Mouse (Mus musculus): ENCODE measurements around the gene Prpf19. TPM values are rescaled to one million over a fixed set of nuclear protein-coding genes. Genes with fewer than 3 reads are reported as not detected.

Prpf19 gene
- polyA plus RNA-seq, 2 experiments from 2014 or later, result 11.7 to 29.4 TPM

GRCm38 (mm10) chr19:10938771-10939170 lies 43.7 kb downstream of the Prpf19 start:
- no peak for ATAC-seq

- peak; percentile 63 for ATAC-seq
These were observed 45.2 kb downstream of the Prpf19 start for GRCm38 (mm10) chr19:10940097-10940800.

- no peak for ATAC-seq
These were observed 45.9 kb downstream of the Prpf19 start for GRCm38 (mm10) chr19:10940801-10941457.

GRCm38 (mm10) chr19:10943955-10944354 lies 48.9 kb downstream of the Prpf19 start:
- ATAC-seq, result no peak

- ATAC-seq, result no peak
These were observed 51.5 kb downstream of the Prpf19 start for GRCm38 (mm10) chr19:10946506-10946905.

GRCm38 (mm10) chr19:10947219-10947618 lies 52.2 kb downstream of the Prpf19 start:
- ATAC-seq, result no peak

GRCm38 (mm10) chr19:10948416-10948815 lies 53.4 kb downstream of the Prpf19 start:
- peak; percentile 25 for ATAC-seq

GRCm38 (mm10) chr19:10949112-10949511 lies 54.1 kb downstream of the Prpf19 start, which contains the start of gene Ccdc86:
Gene Ccdc86 (minus strand): TSS chr19:10949266.
- peak; percentile 96 for ATAC-seq

GRCm38 (mm10) chr19:10949558-10949957 lies 54.5 kb downstream of the Prpf19 start:
- no peak for ATAC-seq

- ATAC-seq, result no peak
These were observed 57.2 kb downstream of the Prpf19 start for GRCm38 (mm10) chr19:10952021-10952939.

Other genes with a start within 250 kb of the Prpf19 start
- gene Pga5, start 217.2 kb upstream of the Prpf19 start, polyA plus RNA-seq (2017; shearing (Covaris generic)), result not detected
- 10 to 100 TPM; 11.1 to 13.2 TPM for gene Vps37c, start 206.5 kb upstream of the Prpf19 start, polyA plus RNA-seq (2017; shearing (Covaris generic))
- 100 to 1,000 TPM; 406 to 482 TPM for gene Cd5, start 156.2 kb upstream of the Prpf19 start, polyA plus RNA-seq (2017; shearing (Covaris generic))
- 100 to 1,000 TPM; 365 to 512 TPM for gene Cd6, start 65.2 kb upstream of the Prpf19 start, polyA plus RNA-seq (2017; shearing (Covaris generic))
- 1 to 10 TPM; 3.8 to 6.2 TPM for gene Slc15a3, start 55.5 kb upstream of the Prpf19 start, polyA plus RNA-seq (2017; shearing (Covaris generic))
- gene Tmem132a, start 25.3 kb upstream of the Prpf19 start, polyA plus RNA-seq (2017; shearing (Covaris generic)), result under 1 TPM in 1 of 2 experiments, not detected in 1; 0.89 TPM
- 10 to 100 TPM; 59.2 to 65.4 TPM for gene Tmem109, start 13.2 kb upstream of the Prpf19 start, polyA plus RNA-seq (2017; shearing (Covaris generic))
- gene Zp1, start 25.4 kb downstream of the Prpf19 start, polyA plus RNA-seq (2017; shearing (Covaris generic)), result not detected
- not detected for gene Ptgdr2, start 41.9 kb downstream of the Prpf19 start, polyA plus RNA-seq (2017; shearing (Covaris generic))
- 10 to 100 TPM in 1 of 2 experiments, 1 to 10 TPM in 1; 7.9 to 11.1 TPM for gene Ccdc86, start 54.0 kb downstream of the Prpf19 start, polyA plus RNA-seq (2017; shearing (Covaris generic))
- not detected for gene Ms4a10, start 79.4 kb downstream of the Prpf19 start, polyA plus RNA-seq (2017; shearing (Covaris generic))
- under 1 TPM in 1 of 2 experiments, not detected in 1; 0.20 TPM for gene Ms4a15, start 98.0 kb downstream of the Prpf19 start, polyA plus RNA-seq (2017; shearing (Covaris generic))
- not detected for gene Ms4a18, start 122.8 kb downstream of the Prpf19 start, polyA plus RNA-seq (2017; shearing (Covaris generic))
- not detected for gene Ms4a8a, start 185.9 kb downstream of the Prpf19 start, polyA plus RNA-seq (2017; shearing (Covaris generic))
- not detected for gene 1700017D01Rik, start 235.6 kb downstream of the Prpf19 start, polyA plus RNA-seq (2017; shearing (Covaris generic))

Measured in activated CD4-positive, CD25-positive, alpha-beta regulatory T cell, adult 4 months (primary cell).